Mouse (Mus musculus): Measurements from ENCODE around the gene Bcl2a1d. TPM values are rescaled to one million over a fixed set of nuclear protein-coding genes. Genes with fewer than 3 reads are reported as not detected.

Bcl2a1d gene
- 10 to 100 TPM; 33.4 to 50.4 TPM for total RNA-seq (2023)

GRCm38 (mm10) chr9:88731728-88732127 is at the start of gene Bcl2a1d:
Gene Bcl2a1d, minus strand, starts transcription at chr9:88731914.

GRCm38 (mm10) chr9:88719989-88720537 is 11.7 kb downstream of the Bcl2a1d start, which contains the start of gene Mthfsl:
Gene Mthfsl, minus strand, starts transcription at chr9:88720296.

Other genes with a start within 250 kb of the Bcl2a1d start
- 100 to 1,000 TPM; 107 to 118 TPM for gene Syncrip, start 249.3 kb downstream of the Bcl2a1d start, total RNA-seq (2023)
- gene Zfp949, start 183.9 kb downstream of the Bcl2a1d start, total RNA-seq (2023), result 10 to 100 TPM in 1 of 2 experiments, 1 to 10 TPM in 1; 9.5 to 11.1 TPM
- gene Trim43a, start 151.0 kb downstream of the Bcl2a1d start, total RNA-seq (2023), result under 1 TPM in 1 of 2 experiments, not detected in 1; 0.27 TPM
- 10 to 100 TPM; 69.9 to 70.2 TPM for gene Mthfsl, start 11.6 kb downstream of the Bcl2a1d start, total RNA-seq (2023)
- not detected for gene Trim43c, start 107.2 kb upstream of the Bcl2a1d start, total RNA-seq (2023)
- 10 to 100 TPM; 42.0 to 45.2 TPM for gene Bcl2a1a, start 225.0 kb upstream of the Bcl2a1d start, total RNA-seq (2023)